Mouse (Mus musculus) heart, postnatal 25 days (tissue): Measurements from ENCODE around the gene Naif1. TPM values are rescaled to one million over a fixed set of nuclear protein-coding genes. Genes with fewer than 3 reads are reported as not detected.

Source experiments
- DNase-seq: peaks from one replicate; pipeline ENCODE4 v3.0.0; 2022; ENCODE audit warnings: low spot score
- intact Hi-C: fragments of 180-260 bp; cut with DNase I; formaldehyde crosslinking; loops from one replicate; pipeline ENCODE4 v1.15.1; 2025
- total RNA-seq, 2 experiments: library from RNA; stranded (reverse); gene quantifications; 2 replicates each; pipeline ENCODE4 v1.2.3; 2021

Gene Naif1
- total RNA-seq, 2 experiments from 2014 or later = 3.4 to 4.2 TPM

DNA sequence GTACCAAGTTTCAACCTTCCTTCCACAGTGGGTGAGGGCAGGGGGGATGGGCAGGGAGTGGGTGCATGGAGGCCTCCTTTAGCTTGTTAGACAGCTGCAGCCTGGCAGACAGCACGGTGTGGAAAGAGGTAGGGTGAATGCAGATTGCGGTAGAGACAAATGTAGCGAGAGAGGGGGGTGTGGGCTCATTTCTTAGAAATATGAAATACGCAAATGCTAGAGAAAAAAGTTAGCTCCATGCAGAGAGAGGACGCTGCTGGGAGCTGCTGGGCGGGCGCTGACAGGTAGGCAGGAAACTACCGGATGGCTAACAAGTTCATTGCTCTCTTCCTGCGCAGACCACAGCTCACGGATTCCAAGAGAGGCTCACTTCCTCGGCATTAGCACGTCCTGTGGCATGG lies 43.0 kb downstream of the Naif1 start:
- intact Hi-C loops = no loop called here
- DNase-seq = no peak

DNA sequence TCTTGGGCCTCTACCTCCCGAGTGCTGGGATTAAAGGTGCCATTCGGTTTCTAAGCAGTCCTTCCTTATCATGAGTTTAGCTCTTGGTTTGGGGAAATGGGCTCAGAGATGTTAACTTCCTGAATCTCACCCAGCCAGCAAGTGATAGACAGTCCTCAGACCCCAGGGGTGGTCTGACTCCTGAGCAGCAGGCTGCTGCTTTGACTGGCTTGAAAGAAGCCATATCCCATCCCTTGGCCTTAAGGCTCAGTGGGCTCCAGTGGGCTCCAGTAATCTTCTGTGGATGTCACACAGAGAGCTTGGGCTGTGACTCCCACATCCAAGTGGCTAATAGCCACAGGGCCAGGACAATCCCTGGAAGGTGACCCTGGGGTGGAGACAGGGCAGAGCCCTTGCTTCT lies 44.3 kb downstream of the Naif1 start:
- intact Hi-C loops = no loop called here
- no peak for DNase-seq

DNA sequence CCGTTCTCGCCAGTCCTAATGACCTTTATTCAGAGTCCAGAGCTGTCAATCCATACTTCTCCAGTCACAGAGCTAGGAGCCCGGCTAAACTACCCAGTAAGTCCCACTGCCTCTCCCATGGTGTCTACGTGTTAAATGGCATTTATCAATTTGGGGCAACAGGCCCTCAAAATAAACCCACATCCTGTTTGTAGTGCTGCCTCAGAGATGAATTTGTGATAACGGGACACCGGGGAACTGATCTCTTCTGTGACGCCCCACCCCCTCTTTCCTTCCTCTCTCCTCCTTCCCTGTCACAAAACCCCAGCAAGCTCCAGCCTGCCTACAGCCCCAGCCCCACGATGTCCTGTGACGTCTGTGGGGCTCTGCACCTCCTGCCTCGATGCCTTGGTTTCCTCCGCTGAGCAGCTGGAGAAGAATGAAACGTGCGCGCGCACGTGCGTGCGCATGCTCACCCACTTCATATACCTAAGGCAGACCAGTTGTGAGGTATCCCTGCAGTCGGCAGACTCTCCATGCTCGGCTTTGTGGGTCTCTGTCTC lies 45.0 kb downstream of the Naif1 start:
- no peak for DNase-seq
- intact Hi-C loops = no loop called here

DNA sequence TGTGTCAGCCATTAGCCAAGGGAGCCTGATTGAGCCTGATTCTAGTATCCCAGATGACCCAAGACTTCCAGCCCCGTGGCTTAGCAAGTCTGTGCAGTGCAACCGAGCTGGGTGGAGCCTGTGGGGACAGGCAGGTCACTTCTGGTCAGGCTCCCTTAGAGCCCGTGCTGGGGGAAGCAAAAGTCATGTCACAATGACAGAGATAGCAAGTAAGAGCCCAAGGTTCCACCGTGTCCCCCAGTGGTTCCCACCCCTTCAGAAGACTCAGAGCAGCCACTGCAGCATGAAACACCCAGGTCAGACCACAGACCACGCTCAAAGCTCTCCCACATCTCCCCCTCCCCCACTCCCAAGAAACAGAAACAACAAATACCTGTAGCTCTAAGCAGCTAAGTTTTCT lies 45.9 kb downstream of the Naif1 start:
- intact Hi-C loops = no loop called here

DNA sequence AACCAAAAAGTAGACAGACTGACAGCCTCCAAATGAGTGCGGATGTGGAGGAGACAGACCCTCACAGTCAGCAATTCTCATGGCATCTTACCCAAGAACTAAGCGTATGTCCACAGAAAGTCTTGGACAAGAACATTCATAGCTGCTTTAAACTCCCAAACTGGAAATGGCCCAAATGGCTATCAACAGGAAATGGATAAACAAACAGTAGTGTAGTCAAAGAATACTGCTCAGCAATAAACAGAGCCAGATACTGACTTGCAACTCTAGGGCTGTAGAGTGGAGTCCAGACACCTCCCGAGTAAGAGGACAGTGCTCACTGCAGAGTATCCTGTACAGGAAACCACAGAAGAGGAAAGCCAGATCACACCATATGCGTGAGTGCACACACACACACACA lies 49.1 kb downstream of the Naif1 start:
- intact Hi-C loops = no loop called here
- DNase-seq = no peak

More for the DNA sequence above, 45.9 kb downstream of the Naif1 start:
- DNase-seq = no peak

DNA sequence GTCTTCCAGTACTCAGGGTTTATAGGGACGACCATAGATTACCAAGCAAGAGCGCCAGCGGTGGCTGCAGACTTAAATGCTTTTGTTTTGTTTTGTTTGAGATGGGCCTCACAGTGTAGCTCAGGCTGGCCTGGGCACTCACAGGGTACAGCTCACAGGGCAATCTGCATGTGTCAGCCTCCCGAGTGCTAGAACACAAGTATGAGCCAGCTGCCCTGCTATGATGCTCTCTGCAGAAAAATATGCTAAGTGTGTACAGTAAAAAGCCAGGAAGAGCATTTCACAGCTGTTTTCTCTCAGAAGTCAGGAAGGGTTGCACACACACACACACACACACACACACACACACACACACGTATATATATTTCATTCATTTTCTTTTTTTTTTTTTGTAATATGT lies 50.2 kb downstream of the Naif1 start:
- intact Hi-C loops = no loop called here
- DNase-seq = no peak

DNA sequence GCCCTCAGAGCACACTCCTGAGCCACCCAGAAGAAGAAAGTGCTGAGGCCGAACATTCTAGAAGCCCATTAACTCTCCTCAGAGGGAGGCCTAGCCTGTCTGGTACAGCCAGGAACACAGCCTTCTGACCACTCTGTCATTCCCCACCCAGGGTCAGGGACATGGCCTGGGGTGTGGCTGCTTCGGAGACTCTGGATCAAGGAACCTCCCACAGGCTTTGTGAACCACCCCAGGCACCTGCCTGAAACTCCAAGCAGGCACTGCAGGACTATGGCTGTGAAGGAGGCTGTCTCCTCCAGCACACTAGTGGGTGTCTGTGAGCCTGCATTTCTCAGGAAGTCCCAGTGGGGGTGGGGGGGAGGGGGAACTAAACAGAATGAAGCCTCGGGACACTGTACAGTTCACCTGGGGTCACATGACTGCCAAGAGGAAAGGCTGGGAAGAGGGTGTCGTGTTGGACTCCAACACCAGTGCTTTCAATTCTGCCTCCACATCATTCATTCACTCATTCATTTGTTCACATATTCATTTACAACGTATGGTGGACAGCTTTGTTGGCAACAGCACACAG lies 51.6 kb downstream of the Naif1 start:
- intact Hi-C loops = no loop called here
- DNase-seq = no peak

DNA sequence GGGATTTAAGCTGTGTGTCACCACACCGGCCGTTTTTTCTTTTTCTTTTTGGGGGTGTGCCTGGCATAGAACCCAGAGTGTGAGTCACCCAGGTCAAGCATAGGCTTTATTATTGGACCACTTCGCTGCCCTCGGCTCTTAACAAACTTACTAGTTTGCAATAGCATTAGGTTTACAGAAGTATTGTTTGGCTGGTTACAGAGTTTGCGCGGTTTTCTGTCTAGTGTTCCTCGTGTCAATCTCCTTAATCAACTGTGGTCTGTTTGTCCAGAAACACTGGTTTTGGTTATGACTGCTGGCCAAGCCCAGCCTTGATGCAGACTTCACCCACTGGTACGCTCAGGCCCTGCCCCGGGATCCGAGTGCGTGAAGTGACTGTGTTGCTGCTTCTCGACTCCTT lies 52.6 kb downstream of the Naif1 start:
- intact Hi-C loops = no loop called here
- no peak for DNase-seq

DNA sequence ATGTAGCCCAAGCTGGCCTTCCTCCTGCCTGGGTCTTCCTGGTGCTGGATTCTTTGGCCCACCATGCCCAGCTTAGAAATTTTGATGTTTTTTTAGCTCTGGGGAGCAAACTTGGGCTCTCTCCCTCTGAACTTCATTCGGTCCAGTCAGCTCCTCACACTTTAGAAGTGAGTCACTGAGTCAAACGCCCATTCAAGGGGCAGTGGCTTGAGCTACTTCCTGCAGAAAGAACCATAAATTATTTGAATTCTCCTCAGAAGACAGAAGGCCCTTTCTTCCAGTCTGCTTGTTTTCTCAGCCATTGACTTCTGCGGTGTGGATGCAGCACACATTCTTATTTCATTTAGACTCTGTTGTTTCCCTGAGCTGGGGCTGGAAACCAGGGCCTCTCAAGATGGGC lies 53.3 kb downstream of the Naif1 start:
- no peak for DNase-seq
- intact Hi-C loops = no loop called here

DNA sequence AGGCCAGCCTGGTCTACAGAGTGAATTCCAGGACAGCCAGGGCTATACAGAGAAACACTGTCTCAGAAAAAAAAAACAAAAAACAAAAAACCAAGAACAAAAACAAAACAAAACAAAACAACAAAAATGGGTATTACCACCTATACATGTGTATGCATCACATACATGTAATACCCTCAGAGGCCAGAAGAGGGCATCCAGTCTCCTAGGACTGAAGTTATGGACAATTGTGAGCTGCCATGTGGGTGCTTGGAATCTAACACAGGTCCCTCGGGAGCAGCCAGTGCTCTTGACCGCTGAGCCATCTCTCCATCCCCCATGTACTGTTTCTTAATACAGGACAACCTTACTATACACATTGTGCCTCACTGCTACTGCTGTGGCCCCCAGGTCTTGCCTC lies 55.3 kb downstream of the Naif1 start:
- intact Hi-C loops = no loop called here

More for the DNA sequence above, 55.3 kb downstream of the Naif1 start:
- DNase-seq = no peak

Other genes with a start within 250 kb of the Naif1 start
- gene Pomt1, start 213.9 kb upstream of the Naif1 start, total RNA-seq = 10 to 100 TPM; 13.5 to 14.9 TPM
- gene Uck1, start 190.3 kb upstream of the Naif1 start, total RNA-seq = 10 to 100 TPM; 19.6 to 21.7 TPM
- 10 to 100 TPM; 70.6 to 71.2 TPM for gene Golga2, start 163.1 kb upstream of the Naif1 start, total RNA-seq
- 100 to 1,000 TPM; 177 to 188 TPM for gene Swi5, start 162.4 kb upstream of the Naif1 start, total RNA-seq
- gene Ciz1, start 98.1 kb upstream of the Naif1 start, total RNA-seq = 10 to 100 TPM; 25.6 to 32.2 TPM
- 1 to 10 TPM; 5.0 to 5.2 TPM for gene Dnm1, start 97.1 kb upstream of the Naif1 start, total RNA-seq
- 10 to 100 TPM; 47.7 to 49.6 TPM for gene 1110008P14Rik, start 68.5 kb upstream of the Naif1 start, total RNA-seq
- gene Lcn2, start 62.2 kb upstream of the Naif1 start, total RNA-seq = 1 to 10 TPM; 3.1 to 3.6 TPM
- 10 to 100 TPM; 78.1 to 81.2 TPM for gene Ptges2, start 54.6 kb upstream of the Naif1 start, total RNA-seq
- 1 to 10 TPM; 5.6 to 7.5 TPM for gene Slc25a25, start 988 bp downstream of the Naif1 start, total RNA-seq
- 1 to 10 TPM; 7.8 to 9.2 TPM for gene Fam102a, start 84.9 kb downstream of the Naif1 start, total RNA-seq
- 10 to 100 TPM; 18.6 to 23.3 TPM for gene Dpm2, start 120.4 kb downstream of the Naif1 start, total RNA-seq
- not detected for gene Pip5kl1, start 124.3 kb downstream of the Naif1 start, total RNA-seq
- gene 9430097D07Rik, start 125.2 kb downstream of the Naif1 start, total RNA-seq = not detected
- gene St6galnac4, start 136.6 kb downstream of the Naif1 start, total RNA-seq = 10 to 100 TPM; 17.7 to 21.4 TPM
- 100 to 1,000 TPM; 104 to 110 TPM for gene St6galnac6, start 149.3 kb downstream of the Naif1 start, total RNA-seq
- gene Ak1, start 171.3 kb downstream of the Naif1 start, total RNA-seq = 100 to 1,000 TPM; 733 to 743 TPM
- 100 to 1,000 TPM; 126 to 140 TPM for gene Eng, start 196.1 kb downstream of the Naif1 start, total RNA-seq